Mouse (Mus musculus) mesoderm, embryonic 11.5 days (tissue): Measurements from ENCODE around the gene Hmga1b.
"Not testable (repeated sequence)": the region's sequence is repeated elsewhere in the genome, so short reads cannot be mapped to it uniquely, and the experiment has no call there.

Source experiments
- DNase-seq: peaks from one replicate; pipeline ENCODE4 v3.0.0-alpha.2; 2012; ENCODE audit warnings: low read depth, low spot score

Hmga1b gene

GRCm38 (mm10) chr11:120784064-120784791 is 21.6 kb downstream of the Hmga1b start, which contains the start of the genes Rfng and Gps1:
Gene Rfng, minus strand, starts transcription at chr11:120784207.
Gene Gps1, plus strand, starts transcription at chr11:120784272.
- DNase-seq: peak; percentile 77

DNA sequence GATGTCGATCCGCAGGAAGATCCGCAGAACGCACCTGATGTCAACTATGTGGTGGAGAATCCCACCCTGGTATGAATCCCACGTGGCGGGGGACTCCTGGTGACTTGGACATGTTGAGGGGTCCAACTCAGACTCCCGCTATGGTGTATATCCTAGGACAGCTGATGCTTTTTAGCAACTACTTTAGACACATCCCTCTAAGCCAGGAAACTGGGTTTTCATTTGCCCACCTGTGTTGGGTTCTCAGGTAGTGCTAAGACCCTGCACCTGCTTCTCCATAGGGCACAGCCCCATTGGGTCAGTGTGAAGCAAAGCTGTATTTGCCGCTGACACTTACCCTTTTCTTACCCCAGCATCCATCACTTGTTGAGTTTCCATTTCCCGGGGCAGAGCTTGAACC is 22.6 kb downstream of the Hmga1b start:
- DNase-seq: no peak

DNA sequence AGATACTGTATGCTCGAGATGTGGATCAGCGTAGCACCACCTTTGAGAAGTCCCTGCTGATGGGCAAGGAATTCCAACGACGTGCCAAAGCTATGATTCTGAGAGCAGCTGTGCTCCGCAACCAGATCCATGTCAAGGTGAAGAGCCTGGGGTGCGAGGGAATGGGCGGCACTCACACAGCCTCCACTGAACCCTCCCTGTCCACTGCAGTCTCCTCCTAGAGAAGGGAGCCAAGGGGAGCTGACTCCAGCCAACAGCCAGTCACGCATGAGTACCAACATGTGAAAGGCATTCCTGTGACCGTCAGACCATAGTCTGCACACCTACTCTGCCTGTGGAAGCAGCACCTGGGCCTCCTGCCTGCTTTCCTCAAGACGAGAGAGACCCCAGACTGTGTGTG is 25.9 kb downstream of the Hmga1b start:
- DNase-seq: not testable (repeated sequence)

DNA sequence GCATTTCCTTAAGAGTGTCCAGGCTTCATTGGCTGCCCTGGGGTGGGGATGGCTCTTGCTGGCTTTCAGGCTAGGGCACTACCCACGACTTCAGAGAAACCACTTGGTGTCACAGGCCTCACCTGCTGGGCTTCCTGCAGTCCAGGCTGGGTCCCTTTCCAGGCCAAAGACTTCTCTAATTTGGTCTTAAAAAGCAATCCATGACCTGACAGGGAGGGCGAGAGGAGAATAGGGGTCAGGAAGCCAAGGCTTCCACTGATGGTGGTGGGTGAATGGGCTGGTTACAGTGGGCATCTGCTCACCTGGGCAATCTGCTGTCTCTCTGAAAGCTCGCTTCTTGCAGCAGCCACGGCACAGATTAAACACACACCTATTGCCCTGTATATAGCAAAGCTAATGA is 26.8 kb downstream of the Hmga1b start:
- no peak for DNase-seq

- DNase-seq: no peak
Observed at GRCm38 (mm10) chr11:120789810-120790209, 27.2 kb downstream of the Hmga1b start.

- DNase-seq: no peak
Observed at GRCm38 (mm10) chr11:120792652-120793051, 30.1 kb downstream of the Hmga1b start.

- DNase-seq: peak; percentile 99
Observed at GRCm38 (mm10) chr11:120795756-120796613, 33.4 kb downstream of the Hmga1b start, which contains the start of gene Dus1l. Gene Dus1l, minus strand, starts transcription at chr11:120796403.

GRCm38 (mm10) chr11:120796614-120796946 is 34.0 kb downstream of the Hmga1b start:
- DNase-seq: no peak

DNA sequence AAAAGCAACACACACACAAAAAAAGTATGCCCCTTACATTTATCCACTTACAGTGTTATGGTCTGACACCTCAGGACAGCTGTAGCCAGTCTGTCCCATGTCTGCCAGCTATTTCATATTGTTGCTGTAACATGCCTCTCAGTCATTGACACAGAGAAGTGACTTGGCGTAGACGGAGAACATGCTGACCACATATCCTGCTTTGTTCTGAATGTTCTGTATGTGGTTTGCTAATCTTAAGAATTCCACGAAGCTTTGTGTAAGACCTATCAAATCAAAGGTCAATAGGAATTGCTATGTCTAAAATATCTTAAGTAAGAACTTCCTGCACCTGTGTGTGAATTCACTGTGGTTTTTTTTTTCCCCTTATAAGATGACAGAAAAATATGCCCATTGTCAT is 35.6 kb downstream of the Hmga1b start:
- DNase-seq: no peak

DNA sequence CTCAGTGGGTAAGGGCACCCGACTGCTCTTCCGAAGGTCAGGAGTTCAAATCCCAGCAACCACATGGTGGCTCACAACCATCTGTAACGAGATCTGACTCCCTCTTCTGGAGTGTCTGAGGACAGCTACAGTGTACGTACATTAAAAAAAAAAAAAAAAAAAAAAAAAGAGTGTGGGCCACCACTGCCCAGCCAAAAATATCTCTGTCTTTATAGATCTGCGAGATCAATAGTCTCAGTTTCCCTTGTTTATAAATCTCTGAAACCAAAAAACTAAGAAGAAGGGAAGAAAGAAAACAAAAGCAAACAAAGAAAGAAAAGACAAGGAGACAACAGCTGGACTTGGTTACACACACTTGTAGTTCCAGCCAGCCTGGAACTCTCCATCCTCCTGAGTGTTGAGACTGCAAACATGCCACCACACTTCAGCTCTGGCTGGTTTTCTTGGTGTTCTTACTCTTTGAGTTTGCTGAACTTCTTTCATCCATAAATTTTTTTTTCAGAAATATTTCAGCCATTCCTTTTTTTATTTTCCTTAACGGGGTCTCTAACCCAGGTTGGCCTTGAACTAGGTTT is 36.8 kb downstream of the Hmga1b start:
- DNase-seq: no peak

DNA sequence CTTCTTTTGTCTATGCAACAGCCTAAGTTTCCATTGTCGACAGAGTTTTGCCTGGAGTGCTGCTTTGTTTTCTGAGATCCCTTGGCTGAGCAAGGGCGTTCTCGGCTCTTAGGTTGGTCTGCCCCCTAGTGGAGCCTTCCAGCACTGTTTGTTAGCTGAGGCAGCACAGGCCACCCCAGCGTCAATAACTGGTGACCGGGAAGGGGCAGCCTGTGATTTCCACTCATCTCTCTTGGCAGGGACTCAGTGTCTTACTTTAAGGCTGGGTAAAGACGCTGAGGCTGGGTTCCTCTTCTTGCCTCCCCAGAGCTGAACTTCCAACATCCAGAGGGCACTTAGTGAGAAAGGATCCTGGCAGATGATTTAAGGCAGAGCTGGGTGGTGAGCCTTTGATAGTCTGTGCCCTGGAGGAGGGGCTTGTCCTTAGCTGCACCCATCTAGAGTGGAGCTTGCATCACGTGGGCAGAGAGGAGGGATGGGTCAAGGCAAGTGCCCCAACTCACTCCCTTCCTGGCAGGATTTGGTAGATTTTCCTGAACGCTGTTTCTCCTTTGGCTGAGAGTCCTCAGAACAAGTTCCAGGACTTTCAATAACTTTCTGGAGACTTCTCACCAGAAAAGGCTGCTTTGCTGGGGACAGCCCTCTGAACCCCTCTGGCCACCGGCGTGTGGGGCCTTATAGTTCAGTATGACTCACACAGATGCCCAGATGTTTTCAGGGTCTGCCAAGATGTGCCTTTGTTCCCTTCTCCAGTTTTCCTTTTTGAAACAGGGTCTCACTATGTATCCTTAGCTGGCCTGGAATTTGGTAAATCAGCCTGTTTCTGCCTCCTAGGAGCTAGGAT is 37.7 kb downstream of the Hmga1b start:
- peak; percentile 92 for DNase-seq

- DNase-seq: no peak
Observed at GRCm38 (mm10) chr11:120804274-120804673, 41.7 kb downstream of the Hmga1b start.

DNA sequence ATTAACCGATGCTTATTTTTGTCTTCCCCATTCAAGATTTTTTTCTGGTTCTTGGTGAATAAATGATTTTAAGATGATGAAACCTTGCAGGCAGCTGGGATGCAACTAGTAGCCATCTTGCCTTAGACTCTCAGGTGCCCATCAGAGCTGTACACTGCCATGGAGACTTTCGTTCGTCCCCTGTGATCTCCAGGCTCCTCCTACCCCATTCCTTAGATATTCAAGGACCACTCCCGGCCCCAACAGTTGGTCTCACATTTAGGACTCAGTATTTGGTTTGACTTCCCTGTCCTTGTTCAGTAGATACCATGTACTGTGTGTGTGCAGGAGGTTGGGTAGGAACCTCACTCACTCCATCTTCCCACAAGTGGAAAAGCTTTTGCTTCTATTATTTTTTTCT is 42.2 kb downstream of the Hmga1b start:
- DNase-seq: no peak

DNA sequence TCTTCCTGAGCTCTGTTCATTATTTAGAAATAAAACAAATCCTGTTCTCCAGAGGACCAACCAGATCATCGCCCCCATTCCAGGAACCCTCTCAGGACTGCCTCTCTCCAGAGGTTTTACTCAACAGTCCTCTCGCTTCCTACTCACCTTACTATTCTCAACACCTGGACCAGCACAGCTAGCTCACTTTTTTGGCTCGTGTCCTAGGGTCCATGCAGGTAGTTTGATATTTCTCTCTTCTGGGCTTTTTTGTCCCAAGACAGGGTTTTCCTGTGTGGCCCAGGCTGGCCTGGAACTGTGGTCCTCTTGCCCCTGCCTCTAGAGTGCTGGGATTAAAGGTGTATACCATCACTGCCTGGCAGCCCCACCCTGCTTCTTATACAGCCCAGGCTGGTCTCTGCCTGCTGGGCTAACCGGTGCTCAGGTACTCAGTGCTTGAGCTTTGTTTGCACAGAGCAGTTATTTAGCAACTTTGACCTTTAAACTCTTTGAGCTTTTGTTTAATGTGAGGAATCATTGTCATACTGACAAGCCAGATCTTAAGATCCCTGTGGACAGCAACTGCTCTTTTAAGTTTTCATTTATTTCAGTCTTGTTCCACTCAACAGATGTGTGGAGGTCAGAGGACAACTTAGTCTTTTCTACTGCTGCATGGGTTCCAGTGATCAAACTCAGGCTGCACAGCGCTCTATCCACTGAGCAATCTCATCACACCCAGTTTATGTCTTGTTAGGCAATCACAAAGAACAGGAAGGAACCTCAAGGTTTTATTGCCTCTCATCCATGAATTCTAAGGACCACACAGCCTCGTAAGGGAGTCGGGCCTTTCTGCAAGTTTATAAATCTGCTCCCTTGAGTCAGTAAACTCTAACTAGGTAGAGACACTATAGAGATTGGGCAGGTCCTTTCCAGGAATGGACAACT is 43.0 kb downstream of the Hmga1b start:
- no peak for DNase-seq

DNA sequence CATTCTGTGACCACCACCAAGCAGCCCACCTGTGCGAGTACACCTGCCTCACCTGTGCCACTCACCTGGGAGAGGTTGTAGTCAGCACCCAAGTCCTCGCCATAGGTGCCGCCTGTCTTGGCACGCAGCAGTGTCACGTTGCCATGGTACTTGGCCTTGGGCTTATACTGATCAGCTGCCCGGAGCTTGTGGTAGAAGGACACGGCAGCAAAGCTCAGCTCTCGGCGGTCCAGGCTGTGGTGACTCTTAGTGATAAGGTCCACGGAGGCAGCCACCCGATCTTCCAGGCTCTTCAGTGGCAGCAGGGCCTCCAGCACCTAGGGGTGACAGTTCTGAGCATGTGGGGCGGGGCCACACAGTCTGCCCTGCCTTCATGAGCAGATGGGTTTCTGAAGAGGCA is 45.4 kb downstream of the Hmga1b start:
- no peak for DNase-seq

- no peak for DNase-seq
Observed at GRCm38 (mm10) chr11:120812068-120812467, 49.5 kb downstream of the Hmga1b start.
